Mouse (Mus musculus) Muller cell, postnatal 12 days (primary cell): Measurements from ENCODE around the gene Mageh1.
"Not testable (repeated sequence)": the region's sequence is repeated elsewhere in the genome, so short reads cannot be mapped to it uniquely, and the experiment has no call there.

ENCODE experiments used
- DNase-seq: peaks from one replicate; pipeline ENCODE4 v3.0.0-alpha.2; 2015; ENCODE audit errors: inconsistent ontology term

Mageh1 gene

GRCm38 (mm10) chrX:153037087-153037971 is at the start of gene Mageh1:
Mageh1 (minus strand) TSS chrX:153037575.
- DNase-seq = peak; percentile 90

DNA sequence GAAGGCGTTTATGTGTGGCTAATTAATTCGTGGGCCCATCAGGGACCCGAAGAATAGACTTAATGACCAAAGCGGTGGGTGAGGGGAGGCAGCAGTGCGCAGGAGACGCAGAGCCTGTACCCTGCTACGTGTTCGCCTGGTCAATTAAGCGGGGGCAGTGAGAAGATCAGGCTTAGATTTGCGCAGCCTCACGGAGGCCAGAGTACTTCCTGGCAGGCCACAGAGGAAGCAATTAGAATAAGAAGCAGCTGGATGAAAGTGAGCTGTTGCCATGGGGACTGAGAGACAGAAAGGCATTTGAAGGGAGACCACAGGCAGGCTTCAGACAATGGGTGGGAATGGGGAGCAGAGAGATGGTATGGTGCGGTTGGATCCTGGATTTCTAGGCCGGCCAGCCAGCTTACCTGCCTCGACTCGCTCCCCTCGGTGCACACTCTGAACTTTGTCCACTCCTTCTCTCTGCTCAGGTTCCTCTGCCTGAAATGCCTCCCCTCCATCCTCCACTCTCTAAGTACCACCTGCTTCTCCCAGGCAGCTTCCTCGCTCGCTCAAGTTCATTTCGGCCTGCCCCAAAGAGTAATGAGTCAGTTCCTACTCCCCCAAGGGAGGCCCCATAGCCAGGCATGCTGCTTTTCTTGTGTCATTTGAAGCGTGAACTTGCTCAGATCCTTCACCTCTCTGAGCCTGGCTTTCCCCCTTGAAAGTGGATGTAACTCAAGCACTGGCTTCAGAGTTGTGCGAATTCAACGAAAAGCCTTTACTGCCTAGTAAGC is 783 bp upstream of the Mageh1 start:
- DNase-seq = not testable (repeated sequence)

DNA sequence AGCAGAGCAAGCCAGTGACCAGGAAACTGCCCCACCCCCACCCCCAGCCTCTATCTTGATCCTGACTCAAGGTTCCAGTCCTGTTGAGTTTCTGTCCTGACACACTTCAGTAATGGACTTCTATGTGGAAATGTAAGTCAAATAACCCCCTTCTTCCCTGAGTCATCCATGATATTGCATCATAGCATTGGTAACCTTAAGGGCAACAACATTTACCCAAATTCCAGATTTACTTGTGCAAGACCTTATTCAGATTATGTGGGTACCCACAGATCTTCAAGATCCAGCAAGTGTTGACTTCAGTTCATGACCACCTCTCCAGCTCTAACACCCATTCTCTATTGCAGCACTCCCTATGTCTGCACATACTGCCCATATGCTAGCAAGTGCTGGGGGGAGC is 5.8 kb downstream of the Mageh1 start:
- not testable (repeated sequence) for DNase-seq

- not testable (repeated sequence) for DNase-seq
These were observed 11.7 kb downstream of the Mageh1 start for GRCm38 (mm10) chrX:153025709-153026108.

DNA sequence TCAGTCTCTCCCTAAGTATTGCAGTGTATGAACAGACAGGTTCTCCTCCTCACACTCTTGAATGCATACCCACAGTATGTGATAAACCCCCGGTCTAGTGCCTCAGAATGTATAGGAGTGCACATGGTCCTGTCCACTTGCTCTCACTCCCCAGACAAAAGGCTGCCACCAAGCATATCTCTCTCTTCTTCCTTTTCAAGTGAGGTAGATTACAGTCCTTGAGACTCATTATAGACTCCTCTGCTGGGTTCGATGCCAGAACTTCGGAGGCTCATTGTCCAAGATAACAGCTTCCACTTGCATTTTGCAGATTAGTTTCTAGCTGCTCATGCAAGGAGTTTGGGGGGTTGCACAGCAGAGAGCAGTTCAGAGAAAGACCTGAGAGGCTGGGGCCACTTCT is 12.1 kb downstream of the Mageh1 start:
- not testable (repeated sequence) for DNase-seq

GRCm38 (mm10) chrX:153007685-153008047 is 29.7 kb downstream of the Mageh1 start:
- no peak for DNase-seq

DNA sequence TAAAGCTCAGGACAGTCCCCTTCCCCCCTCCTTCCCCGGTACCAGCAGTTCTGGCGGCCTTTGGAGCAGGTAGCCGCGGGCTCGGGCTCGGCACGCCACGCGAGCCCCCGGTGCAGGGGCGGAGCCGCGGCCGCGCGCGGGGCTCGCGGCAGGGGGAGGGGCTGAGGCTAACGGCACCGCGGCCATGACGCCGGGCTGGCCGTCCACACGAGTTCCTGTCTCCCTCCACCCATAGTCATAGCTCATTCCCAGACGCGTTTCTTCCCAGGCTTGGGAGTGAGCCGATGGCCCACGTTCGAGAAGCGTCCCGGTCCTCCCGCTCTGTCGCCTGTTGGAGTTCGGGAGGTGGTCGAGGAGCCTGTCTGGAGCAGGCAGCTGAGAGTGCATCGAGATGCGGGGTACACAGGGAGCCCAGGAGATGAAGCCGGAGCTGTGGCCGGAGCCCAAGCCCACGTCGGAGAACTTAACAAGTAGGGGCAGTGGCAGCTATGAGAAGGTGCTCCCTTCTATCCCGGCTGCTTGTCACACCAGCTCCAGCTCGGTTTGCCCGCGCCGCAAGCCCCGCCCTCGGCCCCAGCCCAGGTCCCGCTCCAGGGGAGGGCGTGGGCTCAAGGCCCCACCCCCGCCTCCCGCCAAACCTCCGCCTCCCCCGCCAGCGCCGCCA is 30.2 kb downstream of the Mageh1 start:
- DNase-seq = peak; percentile 72

GRCm38 (mm10) chrX:153006387-153006841 is 31.0 kb downstream of the Mageh1 start, which contains the start of gene Usp51:
Usp51 (plus strand) TSS chrX:153006469.
- DNase-seq = peak; percentile 34

- not testable (repeated sequence) for DNase-seq
These were observed 41.3 kb downstream of the Mageh1 start for GRCm38 (mm10) chrX:152996105-152996504.

DNA sequence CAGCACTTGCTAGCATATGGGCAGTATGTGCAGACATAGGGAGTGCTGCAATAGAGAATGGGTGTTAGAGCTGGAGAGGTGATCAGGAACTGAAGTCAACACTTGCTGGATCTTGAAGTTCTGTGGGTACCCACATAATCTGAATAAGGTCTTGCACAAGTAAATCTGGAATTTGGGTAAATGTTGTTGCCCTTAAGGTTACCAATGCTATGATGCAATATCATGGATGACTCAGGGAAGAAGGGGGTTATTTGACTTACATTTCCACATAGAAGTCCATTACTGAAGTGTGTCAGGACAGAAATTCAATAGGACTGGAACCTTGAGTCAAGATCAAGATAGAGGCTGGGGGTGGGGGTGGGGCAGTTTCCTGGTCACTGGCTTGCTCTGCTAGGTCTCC is 47.5 kb downstream of the Mageh1 start:
- DNase-seq = not testable (repeated sequence)
